Mouse (Mus musculus) spleen, adult 2 months (tissue): ENCODE results near the gene Fem1b. TPM values are rescaled to one million over a fixed set of nuclear protein-coding genes. Genes with fewer than 3 reads are reported as not detected.

ENCODE experiments used
- DNase-seq, 2 experiments: peaks; one replicate each; pipeline versions ENCODE4 v3.0.0 to v3.0.0-alpha.2; 2012 to 2021; ENCODE audit warnings: low spot score in 2 of 2, low read depth in 1 of 2
- H3K27ac ChIP-seq: fragments of 200-500 bp; 2 replicates; pipeline ENCODE4 v1.5.1; 2012; ENCODE audit warnings: low read length, inconsistent platforms; ENCODE audit not compliant: insufficient read depth
- H3K27me3 ChIP-seq: fragments of 200-500 bp; 2 replicates; pipeline ENCODE4 v1.6.1; 2012; ENCODE audit warnings: mild to moderate bottlenecking, moderate library complexity, low read length, inconsistent platforms; ENCODE audit not compliant: control insufficient read depth, insufficient read depth
- H3K36me3 ChIP-seq: fragments of 200-500 bp; 2 replicates; pipeline ENCODE4 v1.6.1; 2012; ENCODE audit warnings: mild to moderate bottlenecking, low read length, inconsistent platforms; ENCODE audit not compliant: control insufficient read depth, insufficient read depth
- H3K4me1 ChIP-seq: fragments of 200-500 bp; 2 replicates; pipeline ENCODE4 v1.6.1; 2011; ENCODE audit warnings: inconsistent platforms; ENCODE audit not compliant: control insufficient read depth, insufficient read depth, insufficient read length
- H3K4me3 ChIP-seq: fragments of 200-500 bp; 2 replicates; pipeline ENCODE4 v1.5.1; 2011; ENCODE audit warnings: mild to moderate bottlenecking, inconsistent platforms; ENCODE audit not compliant: insufficient read depth, insufficient read length; ENCODE audit errors: extremely low read depth
- CTCF ChIP-seq: fragments of 200-500 bp; IDR thresholded peaks from 2 replicates; pipeline ENCODE4 v1.5.1; 2011; ENCODE audit warnings: mild to moderate bottlenecking, inconsistent platforms; ENCODE audit not compliant: insufficient read depth, insufficient read length, insufficient replicate concordance; ENCODE audit errors: extremely low read depth
- POLR2A ChIP-seq: fragments of 200-500 bp; IDR thresholded peaks from 2 replicates; pipeline ENCODE4 v1.6.1; 2011; ENCODE audit warnings: low read depth, low read length, inconsistent platforms
- WGBS: fragments of 180-500 bp; shearing (Covaris S2); methylation state at CpG from one replicate; pipeline ENCODE4 v1.1.7; 2018; 5-methylcytosine and 5-hydroxymethylcytosine counted together
- polyA plus RNA-seq: library from polyadenylated mRNA; depleted of rRNA; stranded (reverse); fragments of >200 nt; gene quantifications from 2 replicates; pipeline ENCODE4 v1.2.3, GENCODE M21; 2012

Fem1b gene
- polyA plus RNA-seq, 1 experiment = 5.3 TPM

GRCm38 (mm10) chr9:62838506-62839171 is 26.9 kb upstream of the Fem1b start, which contains the start of gene Cln6:
TSS of gene Cln6 (plus strand) at chr9:62838785.
- peak; percentile 47 to 53 for DNase-seq
- Histone ChIP-seq H3K36me3 (no peaks in the 10 kb centered on the region), H3K27ac (peak within 1 kb of the TSS; percentile 50), H3K4me3 (peak within 1 kb of the TSS; percentile 64), H3K4me1 (peaks cover 11% of the 10 kb centered on the region; the same call in 1 of the 2 replicates), H3K27me3 (no peaks in the 10 kb centered on the region)
- no peak for TF ChIP-seq CTCF
- TF ChIP-seq POLR2A = no peak
- WGBS = 2% methylated on average over 43 of the region's 48 CpGs

DNA sequence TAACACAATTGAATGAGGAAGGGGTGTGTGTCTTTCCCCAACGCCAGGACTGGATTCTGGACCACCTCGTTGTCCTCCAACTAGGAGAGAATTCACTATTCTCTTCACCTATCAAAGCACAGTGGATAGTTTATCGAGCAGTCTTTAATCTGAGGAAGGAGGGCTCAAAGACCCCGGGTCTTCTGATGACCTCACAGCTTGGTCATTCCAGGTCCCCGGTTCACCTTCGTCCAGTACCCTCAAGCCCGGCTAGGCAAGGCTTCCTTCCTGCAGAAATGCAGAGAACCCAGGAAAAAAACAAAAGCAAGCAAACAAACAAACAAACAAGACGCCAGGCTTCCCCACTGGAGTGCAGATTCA is 26.4 kb upstream of the Fem1b start:
- Histone ChIP-seq H3K4me1 (peaks cover 11% of the 10 kb centered on the region; the same call in 1 of the 2 replicates), H3K27ac (no peak overlapping the region), H3K27me3 (no peaks in the 10 kb centered on the region), H3K36me3 (no peaks in the 10 kb centered on the region), H3K4me3 (peak overlapping the region; percentile 64)
- 7% methylated on average over 8 of the region's 8 CpGs for WGBS
- DNase-seq = no peak
- no peak for TF ChIP-seq CTCF
- no peak for TF ChIP-seq POLR2A

DNA sequence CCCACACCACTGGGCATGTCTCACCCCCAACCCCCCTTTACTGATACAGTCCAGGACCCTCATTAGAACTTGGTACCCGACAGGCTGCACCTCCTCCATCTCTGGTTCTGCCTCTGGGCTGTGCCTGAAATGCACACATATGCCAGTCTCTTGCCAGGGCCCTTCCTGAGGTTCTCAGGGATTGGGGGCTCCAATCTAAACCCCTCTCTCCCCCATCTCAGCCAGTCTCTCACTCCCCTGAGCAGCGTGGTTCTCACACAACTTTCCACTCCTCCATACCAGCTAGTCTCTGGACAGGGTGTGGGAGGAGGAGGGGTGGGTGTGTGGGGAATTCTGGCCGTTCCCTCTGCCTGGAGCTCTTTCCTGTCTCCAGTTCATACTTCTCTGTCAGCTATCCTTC is 25.9 kb upstream of the Fem1b start:
- WGBS = 58% methylated on average over 3 of the region's 3 CpGs
- no peak for DNase-seq
- TF ChIP-seq POLR2A (no peak), CTCF (no peak)
- Histone ChIP-seq H3K27ac (no peak overlapping the region), H3K4me1 (peaks cover 11% of the 10 kb centered on the region; the same call in 1 of the 2 replicates), H3K27me3 (no peaks in the 10 kb centered on the region), H3K4me3 (no peak overlapping the region), H3K36me3 (no peaks in the 10 kb centered on the region)

DNA sequence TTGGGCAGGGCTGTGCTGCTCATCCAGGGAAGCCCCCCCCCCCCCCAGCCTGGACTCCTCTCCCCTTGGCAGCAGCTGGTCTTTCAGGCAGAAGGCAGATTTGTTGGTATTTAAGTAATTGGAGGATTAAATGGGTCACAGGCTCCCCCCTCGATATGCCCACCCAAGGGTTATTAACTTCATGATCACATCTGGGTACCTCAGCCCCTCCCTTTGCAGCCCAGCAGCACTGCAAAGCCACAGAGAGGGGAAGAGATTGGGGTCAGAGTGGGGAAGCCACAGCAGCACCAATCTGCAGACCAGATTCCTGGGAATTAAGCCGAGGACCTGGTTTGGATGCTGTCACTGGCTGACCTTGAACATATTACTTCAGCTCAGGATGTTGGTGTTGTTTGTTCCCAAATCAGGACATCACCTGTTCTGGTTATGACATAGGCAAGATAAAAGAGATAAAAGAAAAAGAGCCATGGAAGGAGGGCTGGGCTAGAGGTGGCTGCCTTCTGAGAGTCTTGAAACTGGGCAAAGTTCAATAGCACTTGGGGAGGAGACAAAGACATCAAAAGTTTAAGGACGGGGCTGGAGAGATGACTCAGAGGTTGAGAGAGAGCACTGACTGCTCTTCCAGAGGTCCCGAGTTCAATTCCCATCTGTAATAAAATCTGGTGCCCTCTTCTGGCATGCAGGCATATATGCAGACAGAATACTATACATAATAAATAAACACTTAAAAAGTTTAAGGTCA is 24.1 kb upstream of the Fem1b start:
- TF ChIP-seq POLR2A (no peak), CTCF (no peak)
- 68% methylated on average over 4 of the region's 4 CpGs for WGBS
- peaks cover 11% of the 10 kb centered on the region; the same call in 1 of the 2 replicates for H3K4me1 ChIP-seq
- H3K4me3 ChIP-seq = no peak overlapping the region
- DNase-seq = no peak
- H3K27ac ChIP-seq = no peak overlapping the region
- H3K27me3 ChIP-seq = no peaks in the 10 kb centered on the region
- H3K36me3 ChIP-seq = no peaks in the 10 kb centered on the region

DNA sequence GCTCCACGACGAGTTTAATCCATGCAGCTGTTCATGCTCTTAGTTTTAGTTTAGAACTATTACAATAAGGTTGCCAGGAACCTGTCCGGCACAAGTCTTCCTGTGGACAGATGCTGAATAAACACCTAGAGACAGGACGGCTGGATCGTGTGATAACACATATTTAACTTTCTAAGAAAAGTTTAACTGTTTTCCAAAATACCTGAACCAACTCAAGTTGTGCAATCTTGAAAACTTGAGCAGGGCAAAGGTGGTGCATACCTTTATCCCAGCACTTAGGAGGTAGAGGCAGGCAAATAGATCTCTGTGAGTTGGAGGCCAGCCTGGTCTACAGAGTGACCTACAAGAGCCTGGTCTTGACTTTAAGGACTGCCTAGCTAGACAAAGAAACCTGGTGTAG is 23.2 kb upstream of the Fem1b start:
- WGBS = 84% methylated on average over 5 of the region's 5 CpGs
- DNase-seq = no peak

DNA sequence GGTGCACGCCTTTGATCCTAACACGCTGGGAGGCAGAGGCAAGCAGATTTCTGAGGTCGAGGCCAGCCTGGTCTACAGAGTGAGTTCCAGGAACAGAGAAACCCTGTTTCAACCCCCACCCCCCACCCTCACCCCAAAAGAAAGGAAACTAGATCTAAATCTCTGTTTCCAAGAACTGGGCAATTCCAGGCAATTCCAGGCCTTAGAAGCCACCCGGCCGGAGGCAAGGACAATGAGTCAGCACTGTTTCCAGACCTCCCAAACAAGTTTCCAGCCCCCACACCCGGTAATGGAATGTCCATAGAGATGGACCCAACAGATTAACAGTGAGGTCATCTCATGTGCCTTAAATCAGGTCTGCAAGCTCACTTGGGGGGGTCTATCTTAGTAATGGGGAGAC is 18.1 kb upstream of the Fem1b start:
- H3K36me3 ChIP-seq = no peaks in the 10 kb centered on the region
- no peak for TF ChIP-seq CTCF
- TF ChIP-seq POLR2A = no peak
- no peak overlapping the region for H3K4me3 ChIP-seq
- H3K27ac ChIP-seq = no peak overlapping the region
- H3K4me1 ChIP-seq = peaks cover 4% of the 10 kb centered on the region; the same call in 1 of the 2 replicates
- H3K27me3 ChIP-seq = no peaks in the 10 kb centered on the region
- DNase-seq = no peak
- 83% methylated on average over 6 of the region's 6 CpGs for WGBS

More for the DNA sequence above, 23.2 kb upstream of the Fem1b start:
- Histone ChIP-seq H3K27me3 (no peaks in the 10 kb centered on the region), H3K4me1 (peaks cover 11% of the 10 kb centered on the region; the same call in 1 of the 2 replicates), H3K4me3 (no peak overlapping the region), H3K36me3 (no peaks in the 10 kb centered on the region), H3K27ac (no peak overlapping the region)
- no peak for TF ChIP-seq POLR2A
- TF ChIP-seq CTCF = no peak

- Histone ChIP-seq H3K4me3 (peak overlapping the region; percentile 17; the same call in 1 of the 2 replicates), H3K36me3 (no peaks in the 10 kb centered on the region), H3K4me1 (peaks cover 4% of the 10 kb centered on the region; the same call in 1 of the 2 replicates), H3K27me3 (no peaks in the 10 kb centered on the region), H3K27ac (no peak overlapping the region)
- TF ChIP-seq POLR2A (no peak), CTCF (peak; percentile 98)
- 2% methylated on average over 23 of the region's 23 CpGs for WGBS
- DNase-seq = peak; percentile 77 to 88
Observed at GRCm38 (mm10) chr9:62828662-62829086, 16.9 kb upstream of the Fem1b start.
